Mouse (Mus musculus) liver, embryonic 12.5 days (tissue): Measurements from ENCODE around the gene Ccdc172. TPM values are rescaled to one million over a fixed set of nuclear protein-coding genes. Genes with fewer than 3 reads are reported as not detected.

Source experiments
- ATAC-seq: fragments of 200-750 bp; cut with Nextera tagmentation; 2 replicates; pipeline ENCODE4 v1.8.0; 2017; ENCODE audit warnings: moderate number of reproducible peaks, mild to moderate bottlenecking, moderate library complexity
- H3K27ac ChIP-seq: fragments of 300-500 bp; sonication (generic); 2 replicates; pipeline ENCODE4 v1.5.1; 2016; ENCODE audit warnings: mild to moderate bottlenecking
- H3K27me3 ChIP-seq: fragments of 300-500 bp; sonication (generic); replicated peaks from 2 replicates; pipeline ENCODE4 v1.6.1; 2016; ENCODE audit warnings: mild to moderate bottlenecking, moderate library complexity
- H3K36me3 ChIP-seq: fragments of 300-500 bp; sonication (generic); 2 replicates; pipeline ENCODE4 v1.6.1; 2016; ENCODE audit warnings: mild to moderate bottlenecking, moderate library complexity
- H3K4me1 ChIP-seq: fragments of 300-500 bp; sonication (generic); 2 replicates; pipeline ENCODE4 v1.6.1; 2016
- H3K4me2 ChIP-seq: fragments of 300-500 bp; sonication (generic); 2 replicates; pipeline ENCODE4 v1.6.1; 2016; ENCODE audit warnings: mild to moderate bottlenecking, moderate library complexity
- H3K4me3 ChIP-seq: fragments of 300-500 bp; sonication (generic); 2 replicates; pipeline ENCODE4 v1.5.1; 2016; ENCODE audit warnings: mild to moderate bottlenecking, moderate library complexity
- H3K9ac ChIP-seq: fragments of 300-500 bp; sonication (generic); 2 replicates; pipeline ENCODE4 v1.6.1; 2016; ENCODE audit warnings: mild to moderate bottlenecking, moderate library complexity
- H3K9me3 ChIP-seq: fragments of 300-500 bp; sonication (generic); replicated peaks from 2 replicates; pipeline ENCODE4 v1.6.1; 2016; ENCODE audit warnings: mild to moderate bottlenecking, moderate library complexity
- WGBS: fragments of 180-500 bp; shearing (Covaris S2); methylation state at CpG from one replicate; pipeline ENCODE4 v1.1.7; 2016; ENCODE audit not compliant: insufficient replicate concordance; 5-methylcytosine and 5-hydroxymethylcytosine counted together
- polyA plus RNA-seq: library from polyadenylated mRNA; unstranded; fragments of >200 nt; fragmentation: Nextera tagmentation; extraction: Ambion mirVana; gene quantifications from 2 replicates; pipeline ENCODE4 v1.2.1, GENCODE M21; 2016

The Ccdc172 gene
- polyA plus RNA-seq, 1 experiment from 2014 or later, result not detected

DNA sequence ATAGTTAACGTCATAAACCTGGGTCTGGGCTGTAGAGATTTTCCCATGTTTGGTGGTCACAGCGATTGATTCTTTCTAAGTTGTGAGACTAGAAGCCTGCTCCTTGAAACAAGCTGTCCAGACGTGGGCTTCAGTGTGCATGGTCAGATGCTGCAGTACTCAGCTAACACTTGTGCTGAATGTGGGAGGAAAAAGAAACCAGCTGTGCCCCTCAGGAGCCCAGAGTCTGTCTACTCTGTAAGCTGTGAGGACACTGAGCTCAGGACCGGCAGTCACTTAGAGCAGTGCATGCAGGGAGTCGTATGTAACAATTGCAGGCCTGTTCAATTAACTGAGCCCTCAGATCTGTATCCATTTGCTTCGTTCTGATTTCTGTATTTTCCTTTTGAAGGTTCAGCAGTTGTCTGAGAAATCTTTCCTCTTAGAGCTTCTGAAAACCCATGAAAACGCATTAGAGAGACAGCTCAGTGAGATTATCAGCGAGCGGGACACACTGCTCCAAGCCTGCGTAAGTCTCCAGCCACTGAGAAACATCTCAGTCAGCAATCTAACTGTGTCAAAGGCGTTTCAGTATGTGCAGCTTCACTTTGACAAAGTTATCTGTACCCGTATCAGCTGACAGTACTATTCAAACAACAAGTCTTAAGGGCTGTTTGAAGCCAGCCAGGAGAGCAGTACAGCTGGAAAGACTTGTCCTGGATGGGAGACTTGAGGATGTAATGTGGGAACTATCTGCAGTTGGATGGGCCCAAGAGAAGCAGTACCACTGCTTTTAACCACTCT, 13.9 kb downstream of the Ccdc172 start:
- no peak for ATAC-seq
- WGBS, result 62% methylated on average over 12 of the region's 12 CpGs

DNA sequence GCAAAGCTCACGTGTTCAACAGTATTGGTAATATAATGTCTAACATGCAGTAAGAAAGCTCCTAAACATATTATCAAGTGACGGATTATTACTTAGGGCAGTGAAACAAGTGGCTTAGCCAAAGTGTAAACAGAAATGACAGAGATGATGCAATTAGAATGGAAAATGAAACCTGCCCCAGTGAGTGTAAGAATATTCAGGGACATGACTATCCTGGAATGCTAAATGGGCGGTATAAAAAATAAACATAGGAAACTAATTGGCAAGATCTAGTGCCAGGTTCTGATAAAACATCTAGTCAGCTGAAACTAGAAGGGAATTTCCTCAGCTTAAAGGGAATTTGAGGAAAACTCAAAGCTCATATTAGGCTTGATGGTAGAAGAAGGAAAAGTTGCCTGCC, 21.3 kb downstream of the Ccdc172 start:
- no peak overlapping the region for H3K4me3 ChIP-seq
- H3K4me1 ChIP-seq, result no peaks in the 10 kb centered on the region
- no peaks in the 10 kb centered on the region for H3K36me3 ChIP-seq
- no peak overlapping the region for H3K4me2 ChIP-seq
- H3K9ac ChIP-seq, result no peak overlapping the region
- no peak for ATAC-seq
- no peaks in the 10 kb centered on the region for H3K27me3 ChIP-seq
- 63% methylated on average over 3 of the region's 3 CpGs for WGBS
- H3K27ac ChIP-seq, result no peak overlapping the region
- no peaks in the 10 kb centered on the region for H3K9me3 ChIP-seq

More for the DNA sequence above, 13.9 kb downstream of the Ccdc172 start:
- no peaks in the 10 kb centered on the region for H3K9me3 ChIP-seq
- no peaks in the 10 kb centered on the region for H3K27me3 ChIP-seq
- no peak overlapping the region for H3K4me3 ChIP-seq
- H3K9ac ChIP-seq, result no peak overlapping the region
- no peak overlapping the region for H3K4me2 ChIP-seq
- no peak overlapping the region for H3K27ac ChIP-seq
- no peaks in the 10 kb centered on the region for H3K4me1 ChIP-seq
- H3K36me3 ChIP-seq, result no peaks in the 10 kb centered on the region

DNA sequence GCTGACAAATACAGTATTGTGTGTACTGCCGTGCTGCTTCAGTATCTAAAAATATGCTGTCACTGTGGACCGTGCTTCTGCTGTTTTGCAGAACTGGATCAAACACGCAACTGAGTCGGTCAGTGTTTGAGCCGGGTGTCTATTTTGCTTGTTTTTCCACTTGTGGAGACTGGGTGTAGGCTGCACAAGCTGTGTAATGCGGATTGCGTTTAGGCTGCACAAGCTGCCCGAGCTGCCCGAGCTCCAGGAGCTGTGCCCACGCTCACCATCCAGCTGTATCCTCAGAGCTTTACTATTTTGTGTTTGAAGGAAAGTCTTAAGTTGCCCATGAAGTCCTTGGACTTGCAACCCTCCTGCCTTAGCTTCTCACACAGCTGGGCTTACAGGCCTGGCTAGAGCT, 24.9 kb downstream of the Ccdc172 start:
- Histone ChIP-seq H3K4me1 (no peaks in the 10 kb centered on the region), H3K4me3 (no peak overlapping the region), H3K27ac (no peak overlapping the region), H3K9me3 (no peaks in the 10 kb centered on the region), H3K9ac (no peak overlapping the region), H3K4me2 (no peak overlapping the region), H3K27me3 (no peaks in the 10 kb centered on the region), H3K36me3 (no peaks in the 10 kb centered on the region)
- no peak for ATAC-seq
- 83% methylated on average over 10 of the region's 10 CpGs for WGBS

DNA sequence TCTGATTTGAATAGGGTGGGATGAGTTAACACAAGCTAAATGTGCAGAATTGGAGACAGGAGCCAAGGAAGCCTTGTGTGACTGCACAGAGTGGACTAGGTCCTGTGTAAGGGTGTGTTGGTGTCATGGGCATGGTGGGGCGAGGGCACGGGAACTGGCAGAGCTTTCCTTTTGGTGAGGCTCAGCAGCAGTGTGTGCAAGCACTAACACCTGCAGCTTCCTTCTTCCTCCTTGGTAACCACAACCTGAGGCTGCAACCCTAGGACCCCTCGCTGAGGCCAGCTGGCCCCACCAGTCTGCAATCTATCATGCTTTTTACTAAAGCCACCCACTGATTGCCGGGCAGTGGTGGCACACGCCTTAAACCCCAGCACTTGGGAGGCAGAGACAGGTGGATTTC, 28.6 kb downstream of the Ccdc172 start:
- no peaks in the 10 kb centered on the region for H3K27me3 ChIP-seq
- no peaks in the 10 kb centered on the region for H3K4me1 ChIP-seq
- no peak overlapping the region for H3K27ac ChIP-seq
- no peaks in the 10 kb centered on the region for H3K9me3 ChIP-seq
- 61% methylated on average over 5 of the region's 5 CpGs for WGBS
- no peak overlapping the region for H3K4me2 ChIP-seq
- H3K9ac ChIP-seq, result no peak overlapping the region
- no peak for ATAC-seq
- H3K4me3 ChIP-seq, result no peak overlapping the region
- no peaks in the 10 kb centered on the region for H3K36me3 ChIP-seq

DNA sequence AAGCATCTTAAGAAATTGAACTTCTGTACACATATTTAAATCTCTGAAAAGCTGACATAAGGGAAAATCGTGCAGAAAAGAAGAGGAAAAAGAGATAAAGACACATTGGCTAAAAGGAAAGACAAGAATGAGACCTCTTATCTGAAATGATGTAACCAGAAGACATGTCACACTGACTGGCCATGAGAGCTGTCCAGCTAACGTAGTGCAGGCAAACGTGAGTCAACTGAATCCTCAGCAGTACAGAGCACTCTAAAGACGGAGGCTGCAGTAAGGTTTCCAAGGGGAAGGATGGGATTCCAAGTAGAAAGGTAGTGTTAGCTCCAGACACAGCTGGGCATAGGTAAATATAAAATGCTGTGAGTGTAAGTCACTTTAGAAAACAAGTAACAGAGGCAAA, 36.6 kb downstream of the Ccdc172 start:
- H3K4me1 ChIP-seq, result no peaks in the 10 kb centered on the region
- no peaks in the 10 kb centered on the region for H3K9me3 ChIP-seq
- ATAC-seq, result no peak
- no peak overlapping the region for H3K4me2 ChIP-seq
- no peaks in the 10 kb centered on the region for H3K36me3 ChIP-seq
- no peak overlapping the region for H3K4me3 ChIP-seq
- H3K27me3 ChIP-seq, result no peaks in the 10 kb centered on the region
- WGBS, result 27% methylated on average over 4 of the region's 4 CpGs
- no peak overlapping the region for H3K9ac ChIP-seq
- H3K27ac ChIP-seq, result no peak overlapping the region

DNA sequence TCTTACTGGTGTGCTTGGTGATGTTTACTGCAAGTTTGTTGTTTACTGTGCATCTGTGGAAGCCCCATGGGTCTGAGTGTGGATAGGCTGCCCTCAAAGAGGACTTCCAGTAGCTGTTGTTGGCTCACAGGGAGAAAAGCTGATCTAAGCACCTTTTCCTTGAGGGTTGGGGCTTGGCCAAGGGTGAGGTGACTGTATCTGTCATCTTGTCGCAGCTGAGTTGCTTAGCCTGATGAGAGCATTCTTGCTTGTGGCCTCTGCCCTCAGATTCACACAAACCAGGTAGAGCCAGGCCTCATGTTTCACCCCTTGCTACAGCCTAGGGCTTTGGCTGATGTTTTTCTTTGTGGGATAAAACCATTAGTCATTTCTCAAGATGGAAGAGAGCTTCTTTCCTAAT, 38.7 kb downstream of the Ccdc172 start:
- Histone ChIP-seq H3K27me3 (no peaks in the 10 kb centered on the region), H3K9me3 (no peaks in the 10 kb centered on the region), H3K36me3 (no peaks in the 10 kb centered on the region), H3K4me1 (no peaks in the 10 kb centered on the region; the same call in 1 of the 2 replicates), H3K4me2 (no peak overlapping the region), H3K27ac (no peak overlapping the region), H3K9ac (no peak overlapping the region), H3K4me3 (no peak overlapping the region)
- 52% methylated on average over 1 of the region's 1 CpGs for WGBS
- no peak for ATAC-seq

DNA sequence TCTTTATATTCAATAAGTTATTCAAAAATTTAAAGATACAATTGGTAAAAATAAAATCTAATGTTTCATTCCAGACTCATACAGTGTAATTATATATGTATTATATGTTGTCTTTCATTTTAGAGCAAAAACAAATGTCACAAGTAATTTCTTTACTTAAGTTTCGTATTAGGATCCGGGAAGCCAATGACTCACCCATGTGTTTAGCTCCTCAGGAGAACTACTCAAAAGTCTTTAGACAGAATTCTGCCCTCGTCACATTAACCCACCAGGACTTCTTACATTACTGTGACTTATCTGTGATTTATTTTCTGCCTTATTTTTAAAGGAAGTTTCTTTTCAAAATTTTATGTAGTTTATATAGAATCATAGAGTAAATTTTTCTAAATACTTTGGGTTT, 39.1 kb downstream of the Ccdc172 start:
- WGBS, result 59% methylated on average over 3 of the region's 3 CpGs
- Histone ChIP-seq H3K27ac (no peak overlapping the region), H3K4me2 (no peak overlapping the region), H3K4me3 (no peak overlapping the region), H3K36me3 (no peaks in the 10 kb centered on the region), H3K4me1 (no peaks in the 10 kb centered on the region; the same call in 1 of the 2 replicates), H3K9ac (no peak overlapping the region), H3K9me3 (no peaks in the 10 kb centered on the region), H3K27me3 (no peaks in the 10 kb centered on the region)
- ATAC-seq, result no peak

DNA sequence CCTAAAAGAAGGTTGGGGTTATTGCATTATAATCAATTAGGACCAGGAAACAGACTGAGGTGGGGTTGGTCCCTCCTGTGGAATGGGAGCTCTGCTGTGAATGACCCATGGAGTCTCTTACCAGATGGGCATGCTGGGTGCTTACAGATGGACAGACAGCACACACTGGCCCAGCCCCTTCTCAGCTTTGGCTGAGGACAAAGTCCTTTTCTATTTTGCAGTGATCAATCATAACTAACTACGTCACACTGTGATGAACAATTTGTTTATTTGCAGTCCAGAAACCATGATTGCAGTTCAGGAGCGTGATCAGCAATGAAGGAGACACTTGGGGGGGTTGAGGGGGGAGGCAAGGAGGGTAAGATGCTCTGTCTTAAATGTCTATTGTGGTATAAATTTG, 43.2 kb downstream of the Ccdc172 start:
- Histone ChIP-seq H3K9ac (no peak overlapping the region), H3K9me3 (no peaks in the 10 kb centered on the region), H3K4me2 (no peak overlapping the region), H3K27me3 (no peaks in the 10 kb centered on the region), H3K27ac (no peak overlapping the region), H3K4me1 (no peaks in the 10 kb centered on the region; the same call in 1 of the 2 replicates), H3K36me3 (no peaks in the 10 kb centered on the region), H3K4me3 (no peak overlapping the region)
- WGBS, result 48% methylated on average over 2 of the region's 2 CpGs
- ATAC-seq, result no peak

DNA sequence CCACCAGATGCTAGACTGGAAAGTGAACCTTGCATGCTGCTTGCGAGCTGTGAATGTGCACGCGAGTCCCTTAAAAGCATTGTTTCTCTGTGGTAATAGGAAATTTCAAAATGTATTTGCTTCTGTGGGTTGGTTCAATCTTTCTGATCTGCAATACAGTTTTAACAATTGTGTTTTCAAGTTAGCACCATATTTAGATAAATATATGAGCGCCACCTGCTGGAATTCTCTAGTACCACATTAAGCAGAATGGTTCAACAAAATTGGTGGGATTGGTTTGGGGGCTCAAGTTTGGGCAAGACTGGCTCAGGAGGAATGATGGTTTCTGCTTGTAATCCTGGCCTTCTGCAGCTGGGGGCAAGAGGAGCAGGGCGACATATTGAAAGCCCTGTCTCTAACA, 46.6 kb downstream of the Ccdc172 start:
- no peak for ATAC-seq

DNA sequence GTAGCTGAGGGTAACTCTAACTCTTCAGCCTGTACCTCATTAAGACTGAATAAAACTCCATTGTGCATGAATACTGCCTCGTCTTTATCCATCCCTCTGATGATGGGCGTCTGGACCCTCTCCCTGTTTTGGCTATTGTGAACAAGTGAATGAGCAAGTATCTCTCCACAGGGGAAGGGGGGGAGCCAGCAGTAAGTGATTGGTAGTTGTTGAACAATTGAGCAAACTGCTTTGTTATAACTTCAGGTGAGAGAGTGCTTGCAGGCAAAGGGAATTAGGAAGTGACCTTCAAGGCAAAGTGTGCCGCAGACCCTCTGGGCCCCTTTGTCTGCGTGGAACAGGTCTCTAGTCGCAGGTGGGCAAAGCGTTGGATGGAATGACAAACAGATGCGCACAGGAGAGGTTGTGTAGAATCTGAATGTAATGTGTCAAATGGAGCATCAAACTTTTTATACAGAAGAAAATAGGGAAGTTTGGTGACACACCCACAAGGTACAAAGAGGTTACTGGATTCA, 50.6 kb downstream of the Ccdc172 start:
- H3K4me3 ChIP-seq, result no peak overlapping the region
- no peak for ATAC-seq
- H3K36me3 ChIP-seq, result no peaks in the 10 kb centered on the region
- H3K9me3 ChIP-seq, result no peaks in the 10 kb centered on the region
- no peaks in the 10 kb centered on the region for H3K27me3 ChIP-seq
- no peak overlapping the region for H3K4me2 ChIP-seq
- H3K4me1 ChIP-seq, result no peaks in the 10 kb centered on the region
- H3K9ac ChIP-seq, result no peak overlapping the region
- H3K27ac ChIP-seq, result no peak overlapping the region
- WGBS, result 78% methylated on average over 7 of the region's 7 CpGs

More for the DNA sequence above, 46.6 kb downstream of the Ccdc172 start:
- Histone ChIP-seq H3K4me2 (no peak overlapping the region), H3K9ac (no peak overlapping the region), H3K4me1 (no peaks in the 10 kb centered on the region; the same call in 1 of the 2 replicates), H3K27ac (no peak overlapping the region), H3K27me3 (no peaks in the 10 kb centered on the region), H3K36me3 (no peaks in the 10 kb centered on the region), H3K9me3 (no peaks in the 10 kb centered on the region), H3K4me3 (no peak overlapping the region)
- 34% methylated on average over 5 of the region's 5 CpGs for WGBS

DNA sequence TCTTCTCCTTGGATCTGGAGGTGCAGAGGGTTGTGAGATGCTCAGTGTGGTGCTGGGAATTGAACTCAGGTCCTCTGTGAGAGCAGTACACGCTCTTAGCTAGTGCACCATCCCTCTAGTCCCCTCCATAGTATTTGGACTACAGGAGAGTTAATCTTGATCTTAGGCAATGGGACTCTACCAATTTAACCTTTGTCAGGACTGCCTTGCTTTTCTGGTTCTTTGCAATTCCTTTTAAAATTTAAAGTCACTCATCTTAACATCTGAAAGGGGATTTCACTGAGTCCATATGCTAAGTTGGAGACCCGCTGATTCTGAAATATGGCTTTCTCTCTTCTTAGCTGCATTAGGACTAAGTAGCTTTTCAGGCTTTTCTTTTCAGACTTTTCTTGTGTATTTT, 59.8 kb downstream of the Ccdc172 start:
- 44% methylated on average over 2 of the region's 2 CpGs for WGBS
- Histone ChIP-seq H3K9me3 (no peaks in the 10 kb centered on the region), H3K9ac (no peak overlapping the region), H3K27ac (no peak overlapping the region), H3K4me2 (no peak overlapping the region), H3K36me3 (no peaks in the 10 kb centered on the region), H3K4me1 (no peaks in the 10 kb centered on the region), H3K4me3 (no peak overlapping the region), H3K27me3 (no peaks in the 10 kb centered on the region)
- no peak for ATAC-seq

DNA sequence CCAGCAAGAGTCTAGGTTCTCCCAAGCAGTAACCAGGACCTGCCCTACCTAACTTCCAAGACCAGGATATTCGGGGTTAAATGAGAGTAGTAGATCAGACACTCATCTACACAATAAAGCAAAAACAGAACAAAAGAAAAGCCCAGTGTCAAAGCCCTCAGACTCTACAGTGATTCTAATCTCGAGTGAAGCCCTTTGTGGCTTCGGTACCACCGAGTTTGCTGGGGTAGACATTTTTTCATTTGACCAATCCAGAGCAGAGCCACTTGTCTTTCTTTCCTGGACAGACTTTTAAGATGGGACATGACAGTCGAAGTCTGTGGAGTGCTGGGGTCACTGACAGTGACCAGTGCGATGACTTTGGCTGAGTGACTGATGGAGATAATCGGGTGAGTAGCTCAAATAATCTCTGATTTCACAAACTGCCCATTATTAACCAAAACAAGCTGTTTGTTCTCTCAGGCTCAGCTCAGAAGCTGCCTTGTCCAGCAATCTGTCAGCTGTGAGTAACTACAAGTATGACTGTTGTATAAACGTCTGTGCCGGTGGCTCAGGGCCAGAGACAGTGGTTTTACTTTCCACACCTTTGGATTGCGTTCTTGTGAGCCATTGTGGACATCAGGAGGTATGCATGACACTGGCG, 60.8 kb downstream of the Ccdc172 start:
- no peak for ATAC-seq
- H3K36me3 ChIP-seq, result no peaks in the 10 kb centered on the region
- 53% methylated on average over 11 of the region's 11 CpGs for WGBS
- H3K9me3 ChIP-seq, result no peaks in the 10 kb centered on the region
- no peak overlapping the region for H3K27ac ChIP-seq
- H3K9ac ChIP-seq, result no peak overlapping the region
- no peak overlapping the region for H3K4me3 ChIP-seq
- no peak overlapping the region for H3K4me2 ChIP-seq
- H3K4me1 ChIP-seq, result no peaks in the 10 kb centered on the region
- no peaks in the 10 kb centered on the region for H3K27me3 ChIP-seq
